Mouse (Mus musculus): ENCODE measurements around the gene Tmem63a.
"Not testable (repeated sequence)": the region's sequence is repeated elsewhere in the genome, so short reads cannot be mapped to it uniquely, and the experiment has no call there.

Tmem63a gene

DNA sequence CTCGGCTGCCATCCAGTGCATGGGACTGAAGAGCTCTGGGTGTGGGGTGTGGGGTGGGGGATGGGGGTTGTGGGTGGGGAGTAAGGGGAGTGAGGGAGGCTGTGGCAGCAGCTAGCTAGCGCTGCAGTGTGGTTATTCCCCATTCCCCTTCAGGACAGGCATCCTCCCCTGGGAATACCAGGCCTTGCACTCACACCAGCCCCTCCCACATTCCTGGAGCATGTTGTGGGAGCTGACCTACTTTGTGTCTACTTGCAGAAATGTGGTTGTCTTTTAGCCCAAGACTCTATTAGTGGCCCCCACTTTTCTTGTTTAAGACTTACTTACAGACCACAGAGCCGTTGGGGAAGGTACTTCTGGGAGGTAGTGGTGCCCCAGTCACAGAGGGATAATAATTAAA is 24.4 kb downstream of the Tmem63a start:
- DNase-seq = no peak

DNA sequence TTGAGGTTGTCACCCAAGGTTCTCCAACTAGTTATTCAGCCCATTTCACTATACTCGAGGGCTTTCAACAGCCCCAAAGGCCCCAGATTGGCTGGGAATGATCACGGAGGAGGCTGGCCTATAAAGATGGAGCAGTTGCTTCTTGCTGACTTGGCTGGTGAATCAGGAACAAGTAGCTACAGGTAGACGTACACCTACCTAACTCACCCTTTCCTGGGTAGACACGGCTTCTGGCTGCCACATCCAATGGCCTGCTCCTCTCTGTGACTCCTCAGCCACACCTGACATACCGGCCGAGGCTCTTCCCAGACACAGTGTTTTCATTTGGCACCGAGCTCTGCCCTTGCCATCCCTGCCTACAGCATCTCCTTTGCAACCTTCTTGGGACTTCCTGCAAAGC is 25.1 kb downstream of the Tmem63a start:
- no peak for DNase-seq

DNA sequence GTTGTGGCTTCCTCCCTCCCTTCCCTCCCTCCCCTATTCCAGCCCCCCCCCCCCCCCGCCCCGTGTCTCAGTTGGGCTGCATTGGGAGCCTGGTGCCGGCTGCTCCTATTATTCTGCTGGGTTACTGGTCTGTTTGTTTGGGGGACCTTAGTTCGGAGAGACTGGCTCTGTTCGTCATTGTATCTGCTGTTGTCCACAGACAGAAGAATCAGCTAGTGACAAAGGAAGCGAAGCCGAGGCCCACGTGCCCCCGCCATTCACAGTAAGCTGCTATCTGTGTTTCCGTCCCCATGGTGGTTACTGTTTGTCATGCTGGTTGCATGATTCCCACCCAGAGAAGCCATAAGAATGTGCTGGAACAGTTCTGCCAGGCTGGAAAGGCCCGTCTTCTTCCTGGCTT is 30.8 kb downstream of the Tmem63a start:
- DNase-seq = no peak

DNA sequence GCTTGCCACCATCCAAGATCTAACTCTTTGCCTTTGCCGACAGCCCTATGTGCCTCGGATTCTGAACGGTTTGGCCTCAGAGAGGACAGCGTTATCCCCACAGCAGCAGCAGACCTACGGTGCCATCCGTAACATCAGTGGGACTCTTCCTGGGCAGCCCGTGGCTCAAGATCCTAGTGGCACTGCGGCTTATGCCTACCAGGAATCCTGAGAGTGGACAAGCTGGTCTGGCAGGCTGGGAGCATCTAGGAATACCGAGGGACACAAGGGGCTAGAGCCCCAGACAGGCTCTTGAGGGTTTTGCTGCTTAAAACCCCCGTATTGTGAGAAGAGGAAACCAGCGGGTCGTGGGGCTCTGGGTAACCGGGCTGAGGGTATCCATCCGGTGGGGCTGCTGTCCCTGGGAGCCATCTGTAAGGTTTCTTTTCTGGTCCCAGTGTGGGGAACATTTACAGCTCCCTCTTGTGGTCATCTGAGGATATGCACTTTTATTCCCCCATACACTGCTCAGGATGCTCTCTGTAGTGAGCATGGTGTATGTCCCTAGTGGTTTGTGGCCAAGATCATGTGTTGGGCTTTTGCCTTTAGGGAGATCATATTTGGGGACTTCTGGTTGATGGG is 32.1 kb downstream of the Tmem63a start:
- DNase-seq = peak; percentile 62 to 64

DNA sequence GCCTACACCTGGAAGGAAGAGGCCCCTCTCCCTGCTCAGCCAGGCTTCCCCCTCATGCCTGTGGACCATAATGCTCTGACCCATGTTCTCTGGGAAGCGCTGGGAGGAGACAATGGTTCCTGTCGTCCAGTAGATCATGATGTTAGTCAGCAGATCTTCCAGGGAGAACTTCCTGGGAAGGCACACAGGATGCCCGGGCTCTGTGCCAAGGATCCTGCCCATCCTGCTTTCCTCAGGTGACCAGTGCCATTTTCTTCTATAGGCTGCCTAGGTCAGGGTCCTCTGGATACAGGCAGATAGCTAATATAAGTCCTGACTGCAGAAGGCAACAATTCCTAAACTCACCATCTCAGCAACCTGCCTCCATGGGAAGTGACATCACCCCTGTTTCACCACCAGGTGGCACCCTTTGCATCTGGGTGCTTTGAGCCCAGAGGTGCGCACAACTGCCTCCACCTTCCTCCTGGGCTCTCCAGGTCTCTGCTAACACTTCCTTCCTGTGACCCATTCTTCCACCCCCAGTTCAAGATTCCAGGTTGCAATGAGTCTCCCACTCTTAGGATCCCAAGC is 34.1 kb downstream of the Tmem63a start:
- peak; percentile 77 for DNase-seq

DNA sequence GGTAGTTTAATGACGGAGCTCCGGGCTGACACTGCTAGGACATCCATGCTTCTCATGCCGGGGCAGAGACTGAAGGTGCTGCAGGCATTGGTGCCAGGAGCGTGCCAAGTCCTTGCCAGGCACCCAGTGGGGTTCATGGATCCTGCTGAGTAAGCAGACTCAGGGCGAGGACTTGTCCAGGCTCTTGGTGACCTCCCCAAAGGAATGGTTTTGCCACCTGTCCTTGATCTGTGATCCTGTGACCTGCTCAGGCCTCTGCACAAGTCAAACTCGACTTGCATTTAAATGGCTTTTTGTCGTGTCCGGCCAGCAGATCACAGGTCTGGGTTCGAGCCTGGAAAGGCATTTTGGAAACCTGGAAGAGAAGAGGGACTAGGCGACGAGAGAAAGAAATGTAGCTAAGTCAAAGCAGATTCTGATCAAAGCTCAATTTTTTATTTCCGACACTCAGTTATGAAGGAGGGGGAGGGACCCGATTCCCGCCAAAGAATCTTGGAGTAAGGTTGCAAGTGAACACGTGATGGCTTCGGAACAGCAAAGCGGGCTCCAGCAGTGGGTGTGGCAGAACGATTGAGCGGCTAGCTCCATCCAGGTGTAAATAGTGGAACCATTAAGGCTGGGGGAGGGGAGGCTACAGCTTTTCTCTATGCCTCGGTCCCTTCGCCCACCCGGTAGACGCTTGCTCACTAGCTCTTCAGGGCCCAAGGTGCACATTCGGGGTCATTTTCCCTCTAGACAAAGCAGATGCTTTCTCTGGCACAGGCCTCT is 37.5 kb downstream of the Tmem63a start:
- no peak for DNase-seq

DNA sequence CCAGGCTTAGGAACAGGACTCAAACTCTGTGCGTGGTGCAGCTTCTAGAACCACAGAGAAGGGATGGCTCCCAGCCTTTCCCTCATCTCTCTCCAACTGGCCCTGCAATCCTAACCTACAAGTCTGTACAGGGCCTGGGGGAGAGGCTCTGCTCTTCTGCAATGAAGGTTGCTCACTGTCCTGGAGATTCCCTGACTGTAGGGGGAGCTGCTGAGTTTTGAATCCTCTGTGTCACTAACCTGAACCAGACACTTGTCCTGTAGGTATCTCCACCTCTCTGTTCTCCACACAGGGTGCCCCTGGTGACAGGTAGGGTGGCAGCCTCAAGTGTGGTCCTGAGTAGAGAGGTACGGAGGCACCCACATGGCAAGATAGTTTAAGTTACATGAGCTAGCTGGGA is 38.3 kb downstream of the Tmem63a start:
- DNase-seq = peak; percentile 24 to 28

DNA sequence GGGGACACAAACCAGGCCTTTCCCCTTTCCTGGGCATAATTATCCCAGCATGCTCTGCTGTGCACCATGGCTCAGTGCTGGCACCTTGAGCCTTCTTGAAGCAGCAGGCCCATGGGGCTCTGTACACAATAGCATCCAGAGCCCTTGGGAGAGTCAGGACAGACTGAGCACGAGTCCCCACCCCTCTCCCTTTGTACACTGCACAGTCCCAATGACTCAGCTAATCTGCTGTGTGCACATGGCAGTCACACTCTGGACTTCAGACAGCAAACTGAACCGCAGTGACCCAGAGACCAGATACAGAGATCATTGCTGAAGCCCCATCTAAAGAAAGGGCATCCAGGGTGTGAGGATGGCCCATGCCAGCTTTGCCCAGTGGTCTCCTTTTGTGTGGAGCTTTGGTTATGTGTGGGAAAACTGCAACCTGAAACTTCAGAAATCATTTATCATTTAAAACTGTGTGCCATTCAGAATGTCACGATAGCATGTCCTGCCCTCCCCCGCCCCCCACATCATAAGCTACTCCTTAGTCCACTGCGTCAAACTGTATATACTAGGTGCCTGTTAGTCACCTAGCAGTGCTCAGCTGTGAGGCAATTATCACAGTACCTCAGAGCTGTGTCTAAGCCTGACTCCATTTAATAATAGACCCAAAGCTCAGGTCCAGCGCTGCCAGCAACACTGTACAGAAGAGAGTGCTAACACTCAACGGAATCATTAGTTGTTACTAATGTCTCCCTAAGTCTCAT is 39.3 kb downstream of the Tmem63a start:
- DNase-seq = not testable (repeated sequence)

DNA sequence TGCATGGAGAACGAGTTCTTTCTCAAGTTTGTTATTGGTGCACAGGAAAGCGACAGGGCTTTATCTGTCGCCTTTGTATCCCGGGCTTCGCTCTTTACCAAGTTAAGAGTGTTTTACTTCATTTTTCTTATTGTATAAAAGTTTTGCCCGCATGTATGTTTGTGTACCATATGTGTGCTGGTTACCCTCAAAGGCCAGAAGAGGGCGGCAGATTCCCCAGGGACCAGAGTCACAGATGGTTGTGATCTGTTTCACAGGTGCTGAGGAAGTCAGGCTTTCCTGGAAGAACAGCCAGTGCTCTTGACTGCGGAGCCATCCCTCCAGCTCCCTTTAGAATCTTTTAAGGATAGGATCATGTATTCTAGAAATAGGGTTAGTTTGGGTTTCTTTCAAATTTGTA is 44.6 kb downstream of the Tmem63a start:
- DNase-seq = peak; percentile 30 to 32

DNA sequence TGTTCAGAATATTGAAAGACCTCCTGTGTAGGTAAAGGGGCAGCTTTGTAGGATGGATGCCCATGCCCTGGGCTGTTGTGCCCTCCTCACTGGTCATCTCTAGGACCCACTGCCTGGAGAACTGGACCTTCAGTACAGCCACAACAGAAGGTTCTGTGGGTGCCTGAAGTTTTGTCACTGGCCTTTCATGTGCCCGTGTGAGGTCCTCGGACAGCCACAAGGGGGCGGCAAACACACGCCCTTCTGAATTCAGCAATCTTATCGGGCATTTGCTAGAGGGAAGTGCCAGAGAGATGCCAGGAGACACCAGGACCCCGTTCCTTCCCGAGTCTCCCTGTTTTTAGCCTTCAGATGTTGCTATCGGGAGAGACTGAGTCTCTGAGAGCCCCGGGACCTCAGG is 45.6 kb downstream of the Tmem63a start:
- peak; percentile 84 for DNase-seq

DNA sequence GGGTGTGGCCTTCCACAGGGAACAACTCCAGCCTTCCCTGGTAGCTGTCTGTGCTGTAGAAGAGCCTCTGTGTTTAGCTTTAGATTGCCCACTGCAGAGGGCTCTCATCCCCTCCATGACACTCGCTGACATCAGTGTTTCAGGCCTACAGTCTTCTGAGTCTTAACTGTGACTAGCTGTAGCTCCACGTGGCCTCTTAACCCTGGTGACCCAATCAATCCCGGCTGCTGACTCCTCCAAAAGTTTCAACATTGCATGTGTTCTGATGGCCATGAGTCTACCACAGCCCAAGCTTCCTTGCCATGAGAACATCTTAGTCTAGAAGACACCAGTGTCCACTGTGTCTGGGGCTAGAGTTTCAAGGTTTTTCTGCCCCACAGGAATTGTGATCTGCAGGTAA is 48.5 kb downstream of the Tmem63a start:
- DNase-seq = no peak

DNA sequence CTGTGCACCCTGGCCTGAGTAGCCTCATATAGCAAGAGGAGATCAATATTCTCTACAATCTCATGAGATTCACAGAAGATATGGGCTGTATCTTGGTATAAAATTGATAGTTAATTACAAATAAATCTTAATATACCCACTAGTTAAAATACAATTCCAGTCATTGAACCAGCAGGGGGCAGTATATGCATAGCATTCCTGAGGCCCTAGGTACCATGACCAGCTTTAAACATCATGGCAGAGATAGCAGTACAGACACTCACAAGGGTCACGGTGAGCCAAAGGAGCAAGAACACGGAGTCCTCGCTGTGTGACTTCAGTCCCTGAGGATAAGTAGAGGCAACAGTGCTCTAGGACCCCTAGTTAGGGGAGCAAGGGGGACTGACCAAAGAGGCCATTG is 50.0 kb downstream of the Tmem63a start:
- DNase-seq = peak; percentile 71 to 72

DNA sequence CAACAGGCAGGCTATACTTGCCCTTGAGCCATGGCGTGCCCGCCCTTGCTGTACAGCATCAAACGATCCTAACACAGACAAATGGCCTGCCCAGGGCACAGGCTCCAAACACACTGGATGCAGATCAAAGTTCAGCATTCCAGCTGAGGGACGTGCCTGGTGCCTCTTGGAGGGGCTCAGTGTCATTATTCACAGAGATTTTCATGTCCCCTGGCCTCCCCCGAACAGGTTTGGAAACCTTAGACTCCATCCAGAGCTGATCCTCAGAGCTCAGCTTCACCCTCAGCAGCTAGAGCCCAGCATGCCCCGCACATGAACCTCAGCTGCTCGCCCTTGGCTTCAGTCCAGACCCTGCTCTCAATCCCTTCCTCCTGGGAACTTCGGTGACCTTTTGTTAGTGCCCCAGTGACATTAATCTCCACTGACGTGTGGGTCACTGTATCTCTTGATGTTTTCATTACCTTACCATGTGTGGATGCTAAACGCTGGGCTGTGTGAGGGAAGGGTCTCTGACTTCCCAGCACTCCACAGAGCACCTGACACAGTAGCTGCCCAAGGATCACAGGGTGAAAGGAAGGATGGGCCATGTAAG is 58.5 kb downstream of the Tmem63a start:
- DNase-seq = no peak

DNA sequence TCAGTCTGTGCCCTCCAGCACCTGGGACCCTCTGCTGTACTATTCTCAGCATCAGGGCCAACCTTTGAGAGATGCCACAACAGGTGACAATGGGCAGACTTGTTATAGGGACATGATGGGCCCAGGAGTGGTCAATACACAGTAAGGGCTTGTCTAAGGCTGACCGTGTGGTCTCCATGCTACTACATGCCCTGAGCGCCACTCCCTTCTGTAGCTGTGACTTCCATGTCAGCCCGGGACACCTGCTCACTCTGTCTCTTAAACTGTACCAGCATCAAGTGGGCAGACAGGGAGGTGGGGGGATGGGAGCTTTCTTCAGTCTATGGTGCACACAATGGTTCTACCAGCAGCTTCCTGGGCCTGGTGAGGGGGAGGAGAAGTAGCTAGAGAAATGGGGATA is 59.1 kb downstream of the Tmem63a start:
- no peak for DNase-seq

DNA sequence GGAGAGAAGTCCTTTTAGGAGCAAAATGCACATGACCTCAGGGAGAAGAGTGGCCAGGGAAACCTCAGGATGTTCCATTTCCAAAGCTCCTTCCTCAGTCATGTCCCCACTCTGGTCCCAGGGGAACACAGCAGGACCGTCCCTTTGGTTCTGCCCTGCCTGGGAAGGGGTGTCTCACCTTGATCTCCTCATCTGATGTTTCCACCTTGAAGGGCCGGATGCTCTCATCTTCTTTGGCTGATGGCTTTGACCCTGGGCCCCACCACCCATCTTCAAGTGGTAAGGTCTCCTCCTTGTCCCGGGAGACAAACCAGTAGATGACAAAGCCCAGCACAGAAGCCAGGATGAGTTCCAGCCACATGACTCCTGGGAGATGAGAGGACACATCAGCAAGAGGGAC is 59.5 kb downstream of the Tmem63a start:
- no peak for DNase-seq

DNA sequence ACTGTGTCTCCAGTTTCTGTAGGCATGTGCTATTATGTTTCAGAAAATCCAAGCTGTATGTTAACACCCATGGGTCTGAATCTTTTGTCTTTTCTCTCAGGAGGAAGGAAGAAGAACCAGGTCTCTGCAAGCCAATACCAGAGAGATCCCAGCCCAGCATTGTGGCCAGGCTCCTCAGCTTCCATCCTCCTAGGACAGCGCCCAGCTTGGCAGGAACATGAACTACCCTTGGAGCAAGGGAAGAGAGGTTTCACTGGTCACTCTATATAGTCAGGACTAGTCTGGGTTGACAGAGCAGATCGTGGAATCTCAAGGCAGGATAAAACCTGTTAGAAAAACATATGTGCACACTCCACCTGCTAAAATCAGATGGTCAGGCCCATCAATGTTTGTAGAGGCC is 61.6 kb downstream of the Tmem63a start:
- no peak for DNase-seq

DNA sequence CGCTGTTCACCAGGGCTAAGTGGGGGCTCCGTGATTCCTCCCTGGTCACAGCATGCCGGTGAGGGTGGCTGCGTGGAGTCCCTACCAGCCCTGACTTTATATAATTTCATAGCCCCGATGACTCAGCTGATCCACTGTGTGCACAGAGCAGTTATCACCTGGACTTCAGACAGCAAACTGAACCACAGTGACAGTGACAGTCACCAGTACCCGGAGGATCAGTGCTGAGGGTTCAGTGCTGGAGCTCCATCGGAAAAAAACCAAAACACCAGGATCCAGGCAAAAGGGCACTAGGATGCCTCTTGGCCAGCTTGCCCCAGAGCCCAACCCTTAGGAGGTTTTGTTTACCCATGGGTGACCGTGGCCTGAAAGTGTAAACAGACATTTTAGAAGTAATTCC is 63.2 kb downstream of the Tmem63a start:
- no peak for DNase-seq

DNA sequence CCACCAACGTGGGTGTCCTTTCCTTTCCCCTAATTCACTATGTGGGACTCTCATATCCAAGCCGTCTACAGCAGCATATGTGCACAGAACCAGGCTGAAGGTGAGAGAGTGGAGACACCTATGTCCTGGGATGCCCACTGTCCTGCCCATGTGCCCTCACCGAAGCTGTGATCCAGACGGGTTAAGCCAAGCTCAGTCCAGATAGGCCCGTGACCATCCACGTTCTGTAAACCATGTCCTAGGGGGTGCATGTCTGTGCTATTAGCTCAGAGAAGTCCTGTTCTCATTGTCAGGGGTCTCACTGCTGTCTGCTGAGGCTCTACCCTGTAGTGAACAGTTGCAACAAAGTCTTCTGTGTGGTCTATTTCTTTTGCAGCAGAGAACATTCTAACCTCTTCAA is 65.7 kb downstream of the Tmem63a start:
- no peak for DNase-seq

DNA sequence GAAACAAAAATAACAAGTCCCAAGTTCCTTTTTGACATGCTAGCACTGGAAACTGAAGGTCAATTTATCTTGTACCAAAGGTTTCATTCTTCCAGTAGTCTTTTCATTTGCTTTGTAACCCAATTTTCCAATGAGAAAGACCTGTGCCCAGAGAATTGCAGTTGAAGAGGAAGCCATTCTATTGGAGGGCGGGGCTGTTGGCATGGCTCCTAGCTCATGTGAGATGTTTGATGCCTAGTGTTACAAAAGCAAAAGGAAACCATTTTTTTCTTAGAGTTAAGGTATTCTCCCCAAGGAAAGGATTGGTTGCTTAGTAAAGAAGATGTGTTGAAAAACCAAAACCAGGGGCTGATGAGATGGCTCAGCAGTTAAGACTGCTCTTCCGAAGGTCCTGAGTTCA is 66.1 kb downstream of the Tmem63a start:
- no peak for DNase-seq

DNA sequence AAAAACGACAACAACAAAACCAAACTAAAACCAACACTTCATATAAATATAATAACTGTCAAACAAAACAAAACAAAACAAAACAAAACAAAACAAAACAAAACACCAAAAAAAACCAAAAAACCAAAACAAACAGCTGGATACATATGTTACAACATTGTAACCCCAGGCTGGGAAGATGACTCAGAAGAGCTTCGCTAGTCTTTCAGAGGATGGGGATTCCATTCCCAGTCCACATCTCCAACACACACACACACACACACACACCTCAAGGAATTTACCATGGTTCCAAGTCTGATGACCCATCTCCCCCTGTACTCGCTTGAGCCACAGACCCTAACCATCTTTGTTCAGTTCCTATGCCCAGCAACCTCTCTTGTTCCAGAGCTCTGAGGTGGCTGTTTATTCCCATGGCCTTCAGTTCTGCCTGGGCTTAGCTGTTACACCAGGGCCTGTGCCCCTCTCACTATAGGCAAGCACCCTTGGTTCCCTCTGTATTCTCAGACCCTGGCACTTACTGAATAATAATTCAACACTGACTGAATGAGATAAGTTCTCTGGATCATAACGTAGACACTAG is 67.0 kb downstream of the Tmem63a start:
- DNase-seq = no peak

DNA sequence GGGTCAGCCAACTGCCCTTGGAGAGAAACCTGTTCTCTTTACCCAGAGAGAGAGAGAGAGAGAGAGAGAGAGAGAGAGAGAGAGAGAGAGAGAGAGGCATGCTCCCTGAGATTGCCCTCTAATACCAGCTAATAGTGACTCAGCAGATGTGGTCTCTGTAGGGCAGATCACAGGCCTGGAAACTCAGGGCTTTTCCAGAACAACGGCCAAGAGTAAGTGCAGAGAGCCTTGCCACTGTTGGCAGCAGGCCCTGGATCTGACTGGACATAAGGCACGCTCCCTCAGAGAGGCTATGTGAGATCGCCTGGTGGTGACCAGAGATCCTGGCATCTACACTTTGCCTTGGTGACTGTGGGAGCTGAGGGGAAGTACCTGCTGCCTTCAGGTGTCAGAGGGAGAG is 67.6 kb downstream of the Tmem63a start:
- no peak for DNase-seq

DNA sequence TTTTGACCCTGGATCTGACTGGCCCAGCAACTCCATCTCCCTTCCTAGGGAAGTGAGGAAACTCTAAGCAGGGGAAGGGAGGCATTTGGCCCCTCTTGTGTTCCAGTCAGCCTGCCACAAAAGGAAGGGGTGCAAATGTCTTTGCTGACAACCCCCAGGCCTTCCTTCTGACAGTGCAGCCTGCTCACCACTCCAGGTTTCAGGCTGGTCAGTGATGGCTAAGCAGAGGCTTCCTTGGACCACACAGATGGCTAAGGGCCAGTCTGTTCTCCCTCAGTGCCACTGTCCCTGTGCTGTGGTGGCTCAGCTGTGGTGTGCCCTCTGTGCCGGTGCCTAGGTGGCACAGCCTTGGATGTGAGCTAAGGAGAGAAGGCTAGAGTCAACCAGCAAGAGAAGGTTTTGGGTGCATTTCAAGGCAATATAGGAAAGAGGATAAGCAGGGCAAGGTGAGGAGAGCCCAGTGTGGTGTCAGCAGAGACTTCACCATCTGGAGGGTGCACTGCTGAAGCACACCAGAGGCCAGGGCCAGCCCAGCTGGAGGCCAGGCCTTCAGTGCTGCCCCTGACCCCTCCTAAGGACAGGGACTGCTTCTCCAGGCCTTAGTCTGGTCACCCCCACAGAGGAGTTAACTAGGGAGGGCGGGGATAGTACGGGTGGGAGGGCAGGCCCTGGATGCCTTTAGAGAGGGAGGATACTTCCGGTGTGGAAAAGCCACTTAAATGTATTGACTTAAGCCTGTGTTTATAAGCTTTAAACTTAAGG is 68.2 kb downstream of the Tmem63a start:
- DNase-seq = no peak
